8 mouse cellular contexts compared by ENCODE assay signal in the genomic region with DNA sequence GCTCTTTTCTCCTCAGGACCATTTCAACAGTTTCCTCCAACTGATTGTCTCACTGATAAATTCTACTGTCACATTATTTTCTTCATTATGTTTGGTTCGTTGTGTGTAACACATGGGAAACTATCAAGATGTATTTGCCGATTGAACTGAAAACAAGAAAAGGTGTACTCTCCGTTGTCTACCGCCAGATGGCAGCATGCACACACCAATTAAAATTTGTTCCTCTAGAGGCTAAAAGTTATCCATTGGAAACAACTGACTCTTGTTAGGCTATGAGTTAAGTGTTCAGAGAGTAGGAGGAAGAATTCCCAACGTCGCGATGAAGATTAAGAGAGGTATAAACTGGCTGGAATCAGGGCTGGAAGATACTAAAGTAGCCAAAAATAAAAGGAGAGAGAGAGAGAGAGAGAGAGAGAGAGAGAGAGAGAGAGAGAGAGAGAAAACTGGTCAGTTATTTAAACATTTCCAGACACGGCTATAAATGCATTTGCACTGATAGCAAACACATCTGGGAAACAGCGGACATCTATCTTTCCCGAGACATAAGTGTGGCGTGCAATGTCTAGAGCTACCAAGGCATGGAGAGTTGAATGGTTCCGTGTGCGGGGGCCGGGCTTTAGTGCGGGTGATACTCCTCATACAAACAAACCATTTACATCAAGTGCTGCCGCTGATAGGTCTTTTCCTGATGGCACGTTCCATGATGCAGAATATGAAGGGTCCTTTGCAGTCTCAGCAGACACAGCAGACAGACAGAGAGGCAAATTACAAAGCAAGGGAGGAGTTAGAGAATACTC.
A peak's percentile ranks its signal among the peaks of the same experiment; 100 is the strongest.
DNase-seq lines count a peak whose midpoint lies in the region; ATAC-seq lines count a peak whose summit lies in the region.

No protein-coding gene starts in this region.

- H3K4me3 ChIP-seq in heart, embryonic 12.5 days: no peak overlapping the region

- H3K36me3 ChIP-seq in heart, embryonic 12.5 days: no peaks in the 10 kb centered on the region

- DNase-seq in layer of hippocampus, postnatal 10 days (ENCODE audit: low spot score in 2 of 2): peak; percentile 69 to 72
- DNase-seq in layer of hippocampus, adult 11-12 months (ENCODE audit: low spot score): no peak
- DNase-seq in MN1 (ENCODE audit: low spot score): peak; percentile 79
- DNase-seq in cerebellum, postnatal 10 days: peak; percentile 74 to 77
- peak; percentile 35 to 70 for DNase-seq in layer of hippocampus, postnatal 14 days (ENCODE audit: low spot score in 2 of 2)
- DNase-seq in naive thymus-derived CD4-positive, alpha-beta T cell, adult 2 months (ENCODE audit: low read depth): peak; percentile 44
- peak; percentile 6 for DNase-seq in thymus, postnatal 25 days

- H3K9ac ChIP-seq in heart, embryonic 12.5 days: no peak overlapping the region

- H3K9me3 ChIP-seq in heart, embryonic 12.5 days (replicated peaks): no peaks in the 10 kb centered on the region

- peak overlapping the region; percentile 40 for H3K4me2 ChIP-seq in heart, embryonic 12.5 days

- H3K27ac ChIP-seq in heart, embryonic 12.5 days (ENCODE audit: poor library complexity, severe bottlenecking): no peak overlapping the region

- 0 out of 2 replicates have a peak, but pooled peaks cover 4% of the 10 kb centered on the region for H3K4me1 ChIP-seq in heart, embryonic 12.5 days (replicated peaks)

- no peaks in the 10 kb centered on the region for H3K27me3 ChIP-seq in heart, embryonic 12.5 days (replicated peaks)

- ATAC-seq in heart, embryonic 12.5 days (ENCODE audit: insufficient number of reproducible peaks, low FRiP score): no peak

- WGBS in heart, embryonic 12.5 days: 34% methylated on average over 17 of the region's 17 CpGs
